Mouse (Mus musculus): ENCODE results near the gene Slc38a9. TPM values are rescaled to one million over a fixed set of nuclear protein-coding genes. Genes with fewer than 3 reads are reported as not detected.

Slc38a9 gene
- polyA plus RNA-seq, 1 experiment from 2014 or later, result 12.2 TPM

Other genes with a start within 250 kb of the Slc38a9 start
- 4.8 and 5.6 TPM in 2 replicates for gene Il6st, start 196.7 kb upstream of the Slc38a9 start, polyA plus RNA-seq (2015; fragmentation: Nextera tagmentation; extraction: Ambion mirVana)
- gene Il31ra, start 66.4 kb upstream of the Slc38a9 start, polyA plus RNA-seq (2015; fragmentation: Nextera tagmentation; extraction: Ambion mirVana), result 0.07 and 0.08 TPM in 2 replicates
- 0.23 and 0.33 TPM in 2 replicates for gene Ddx4, start 8.3 kb upstream of the Slc38a9 start, polyA plus RNA-seq (2015; fragmentation: Nextera tagmentation; extraction: Ambion mirVana)
- gene Plpp1, start 140.0 kb downstream of the Slc38a9 start, polyA plus RNA-seq (2015; fragmentation: Nextera tagmentation; extraction: Ambion mirVana), result 42.1 and 45.6 TPM in 2 replicates

Measured in liver, embryonic 15.5 days (tissue).